Mouse (Mus musculus) layer of hippocampus, adult 2 months (tissue): ENCODE data around the gene Gm11639. TPM values are rescaled to one million over a fixed set of nuclear protein-coding genes. Genes with fewer than 3 reads are reported as not detected.

ENCODE experiments used
- DNase-seq, 2 experiments: peaks; one replicate each; pipeline ENCODE4 v3.0.0; 2022; ENCODE audit warnings: low spot score in 2 of 2
- H3K27ac ChIP-seq: fragments of 200-600 bp; 2 replicates; pipeline ENCODE4 v1.8.1; 2022
- H3K4me3 ChIP-seq: fragments of 200-600 bp; 2 replicates; pipeline ENCODE4 v1.8.1; 2022; ENCODE audit warnings: mild to moderate bottlenecking
- CTCF ChIP-seq: fragments of 200-600 bp; conservative IDR thresholded peaks from 2 replicates; pipeline ENCODE4 v1.8.1; 2022; ENCODE audit warnings: antibody characterized with exemption, mild to moderate bottlenecking, moderate library complexity
- long read RNA-seq, 2 experiments: library from polyadenylated mRNA; stranded (forward); transcript quantifications; one replicate each; pipeline ENCODE4 v2.0.0; 2021; ENCODE audit warnings: borderline mapping rate in 2 of 2
- total RNA-seq, 2 experiments: library from RNA; stranded (reverse); gene quantifications; 2 replicates each; pipeline ENCODE4 v1.2.3; 2021

Gene Gm11639
- under 1 TPM; 0.44 to 0.54 TPM for total RNA-seq
- long read RNA-seq, experiment 1, partial matches to known transcripts: 0 of 1 reads
- long read RNA-seq, experiment 1, other reads (novel, unspliced or antisense): 1 of 1 reads
- long read RNA-seq, experiment 2: 0 reads

DNA sequence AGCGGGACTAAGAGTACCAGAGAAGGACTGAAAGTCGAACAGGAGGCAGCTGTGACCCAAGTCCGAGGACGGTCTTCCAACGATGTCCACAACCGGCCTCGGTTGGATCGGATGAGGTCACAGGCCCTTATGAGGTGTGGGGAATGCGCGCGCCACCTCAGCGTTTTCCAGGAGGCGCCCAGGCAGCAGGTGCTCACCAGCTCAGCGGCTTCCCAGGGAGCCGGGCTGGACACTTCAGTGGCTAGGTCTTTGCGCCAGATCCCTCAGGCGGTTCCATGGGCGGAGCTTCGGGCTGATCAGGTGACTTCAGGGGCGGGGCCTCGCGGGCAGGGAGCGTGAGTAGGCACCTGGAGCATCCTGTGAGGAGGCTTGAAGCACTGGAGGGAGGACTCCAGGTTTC is at the start of gene Gm11639:
Gene Gm11639 (plus strand): TSS at position 160 of the 400 bp plus-strand sequence.
- no peak within 1 kb of the TSS for H3K27ac ChIP-seq
- no peak for TF ChIP-seq CTCF
- H3K4me3 ChIP-seq: no peak within 1 kb of the TSS
- DNase-seq: no peak

DNA sequence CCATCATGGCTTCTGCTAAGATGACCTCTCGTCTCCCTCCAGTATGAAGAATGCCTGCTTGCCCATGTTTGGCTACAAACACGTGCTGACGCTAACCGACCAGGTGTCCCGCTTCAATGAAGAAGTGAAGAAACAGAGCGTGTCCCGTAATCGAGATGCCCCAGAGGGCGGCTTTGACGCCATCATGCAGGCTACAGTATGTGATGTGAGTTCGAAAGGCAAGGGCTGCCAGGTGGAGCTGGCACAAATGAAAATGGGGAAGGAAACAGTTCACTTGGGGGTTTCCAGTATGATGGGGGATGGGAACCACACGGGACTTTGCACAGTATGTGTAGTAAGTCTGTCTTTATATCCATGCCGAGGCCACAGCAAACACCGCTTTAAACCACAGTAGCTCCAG is 48.5 kb upstream of the Gm11639 start:
- no peak overlapping the region for H3K4me3 ChIP-seq
- no peak for TF ChIP-seq CTCF
- no peak for DNase-seq
- no peak overlapping the region for H3K27ac ChIP-seq

DNA sequence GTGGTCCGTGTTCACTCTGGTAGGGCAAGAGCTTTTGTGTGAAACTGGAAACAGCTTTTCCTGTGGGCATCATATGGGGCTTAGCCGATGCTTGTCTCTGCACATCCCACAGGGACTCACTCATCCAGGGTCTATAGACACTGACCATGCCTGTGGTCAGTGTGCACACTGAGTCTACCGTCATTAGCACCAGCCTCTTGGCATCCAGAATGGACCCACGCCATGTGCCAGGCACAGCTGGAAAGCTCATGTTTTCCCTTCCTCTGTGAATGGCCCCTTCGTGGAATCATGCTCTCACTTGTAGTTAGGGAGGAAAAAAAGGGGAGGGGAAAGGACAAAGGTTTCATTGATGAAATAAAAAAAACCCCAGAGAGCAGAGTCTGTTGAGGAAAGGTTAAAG is 47.5 kb upstream of the Gm11639 start:
- no peak for DNase-seq
- TF ChIP-seq CTCF: no peak
- no peak overlapping the region for H3K4me3 ChIP-seq
- H3K27ac ChIP-seq: no peak overlapping the region

DNA sequence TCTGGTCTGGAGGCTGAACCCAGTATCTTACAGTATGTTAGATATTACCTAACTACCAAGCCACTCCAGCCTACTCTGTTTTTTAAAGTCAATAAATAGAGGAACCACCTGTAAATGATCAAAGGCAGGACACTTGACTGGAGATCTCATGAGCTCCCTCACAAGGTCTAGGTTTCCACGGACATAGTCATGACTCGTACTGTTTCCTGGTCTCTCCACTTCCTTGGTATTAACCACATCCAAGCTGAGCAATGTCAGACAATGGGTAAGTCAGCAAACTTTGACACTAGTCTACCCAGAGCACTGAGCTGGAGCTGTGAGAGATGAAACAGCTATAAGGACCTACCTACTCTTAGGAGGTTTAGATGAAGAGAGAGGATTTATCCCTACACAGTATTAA is 46.6 kb upstream of the Gm11639 start:
- DNase-seq: no peak
- TF ChIP-seq CTCF: no peak
- Histone ChIP-seq H3K4me3 (no peak overlapping the region), H3K27ac (no peak overlapping the region)

DNA sequence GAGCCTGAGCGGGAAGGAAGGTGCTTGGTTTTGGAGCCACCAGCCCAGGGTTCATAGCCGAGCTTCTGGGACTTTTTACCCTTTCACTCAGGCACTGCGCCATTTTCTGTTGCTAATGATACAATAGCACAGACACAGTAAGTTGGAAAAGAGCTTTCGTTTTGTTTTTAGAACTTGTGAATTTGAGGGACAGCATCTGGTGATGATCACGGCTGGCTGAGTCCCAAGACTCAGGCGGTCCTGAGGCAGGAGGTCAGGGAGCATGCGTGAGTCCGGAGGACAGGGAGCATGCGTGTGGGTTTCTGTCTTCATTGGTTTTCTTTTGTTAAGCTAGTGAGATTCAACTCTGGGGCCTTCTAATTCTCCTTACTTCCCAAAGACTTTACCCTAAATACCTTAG is 45.9 kb upstream of the Gm11639 start:
- TF ChIP-seq CTCF: no peak

DNA sequence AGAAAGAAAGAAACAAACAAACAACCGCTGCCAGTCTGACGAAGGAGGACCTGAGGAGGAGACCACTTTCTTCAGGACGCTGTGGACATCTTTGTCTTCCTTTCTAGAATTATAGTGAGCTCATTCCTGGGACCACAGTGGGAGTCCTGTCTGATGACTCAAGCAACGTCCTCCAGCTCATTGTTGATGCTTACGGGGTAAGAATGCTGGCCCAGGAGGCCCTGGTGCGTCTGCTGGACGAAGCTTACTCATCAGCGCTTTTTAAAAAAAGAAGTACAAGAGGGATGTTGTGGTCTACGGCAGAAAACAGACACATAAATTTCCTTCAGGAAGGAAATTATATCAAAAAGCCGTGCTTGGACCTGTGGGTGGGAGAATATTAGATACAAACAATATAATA is 44.6 kb upstream of the Gm11639 start:
- no peak overlapping the region for H3K4me3 ChIP-seq
- no peak for DNase-seq
- no peak for TF ChIP-seq CTCF
- H3K27ac ChIP-seq: no peak overlapping the region

More for the DNA sequence above, 45.9 kb upstream of the Gm11639 start:
- DNase-seq: no peak
- no peak overlapping the region for H3K4me3 ChIP-seq
- H3K27ac ChIP-seq: no peak overlapping the region

DNA sequence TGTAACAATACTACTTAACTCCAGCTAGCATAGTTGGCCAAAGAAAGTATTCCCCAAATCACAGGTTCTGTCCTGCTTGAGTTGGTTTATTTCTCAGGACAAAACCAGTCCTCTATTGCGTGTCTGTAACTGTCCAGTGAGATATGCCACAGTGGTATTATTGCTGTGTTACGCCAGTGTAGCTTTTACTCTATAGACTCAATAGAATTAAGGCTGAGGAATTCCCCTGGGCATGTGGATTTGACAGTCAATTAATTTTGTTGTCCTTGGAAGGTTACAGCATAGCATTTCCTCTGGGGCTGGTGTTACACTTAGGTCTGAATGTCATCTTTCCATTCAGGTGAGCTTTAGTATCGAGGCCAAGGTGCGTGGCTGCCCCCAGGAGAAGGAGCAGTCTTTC is 42.3 kb upstream of the Gm11639 start:
- no peak for DNase-seq
- H3K27ac ChIP-seq: no peak overlapping the region
- no peak for TF ChIP-seq CTCF
- no peak overlapping the region for H3K4me3 ChIP-seq

DNA sequence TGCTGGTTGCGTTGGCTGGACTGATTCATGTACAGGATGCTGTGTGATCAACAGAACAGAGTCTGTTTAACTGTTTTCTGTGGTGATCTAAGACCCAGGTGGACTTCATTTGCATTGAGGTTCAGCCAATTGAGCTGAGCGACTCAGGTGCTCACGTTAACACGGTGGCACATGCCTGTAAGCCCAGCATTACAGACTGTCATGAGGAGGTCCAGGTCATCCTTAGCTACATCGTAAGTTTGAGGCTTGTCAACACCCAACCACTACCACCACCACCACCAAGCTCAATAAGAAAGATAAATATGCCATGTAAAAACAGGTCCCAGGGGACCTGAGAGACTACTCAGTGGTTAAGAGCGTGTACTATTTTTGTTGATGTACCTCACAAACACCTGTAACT is 40.1 kb upstream of the Gm11639 start:
- TF ChIP-seq CTCF: no peak
- DNase-seq: no peak
- Histone ChIP-seq H3K4me3 (no peak overlapping the region), H3K27ac (no peak overlapping the region)

DNA sequence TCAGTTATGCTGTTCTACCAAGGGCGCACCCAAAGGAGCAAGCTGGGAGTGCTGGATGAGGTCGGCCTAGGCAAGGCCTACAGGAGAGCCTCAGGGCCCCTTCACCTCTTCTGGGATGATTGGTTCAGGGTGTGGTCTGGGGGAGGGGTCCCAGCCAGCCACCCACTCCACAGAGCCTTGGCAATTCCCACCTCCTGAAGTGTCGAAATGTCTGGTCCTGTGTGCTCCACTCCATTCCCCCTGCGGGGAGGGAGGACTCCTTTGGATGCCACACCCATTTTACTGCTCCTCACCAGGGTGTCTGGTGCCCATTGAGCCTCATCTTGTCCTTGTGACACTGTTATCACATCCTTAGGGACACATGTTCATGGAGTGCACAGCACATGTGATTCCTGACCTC is 39.3 kb upstream of the Gm11639 start:
- TF ChIP-seq CTCF: no peak
- H3K4me3 ChIP-seq: no peak overlapping the region
- no peak overlapping the region for H3K27ac ChIP-seq
- DNase-seq: no peak

DNA sequence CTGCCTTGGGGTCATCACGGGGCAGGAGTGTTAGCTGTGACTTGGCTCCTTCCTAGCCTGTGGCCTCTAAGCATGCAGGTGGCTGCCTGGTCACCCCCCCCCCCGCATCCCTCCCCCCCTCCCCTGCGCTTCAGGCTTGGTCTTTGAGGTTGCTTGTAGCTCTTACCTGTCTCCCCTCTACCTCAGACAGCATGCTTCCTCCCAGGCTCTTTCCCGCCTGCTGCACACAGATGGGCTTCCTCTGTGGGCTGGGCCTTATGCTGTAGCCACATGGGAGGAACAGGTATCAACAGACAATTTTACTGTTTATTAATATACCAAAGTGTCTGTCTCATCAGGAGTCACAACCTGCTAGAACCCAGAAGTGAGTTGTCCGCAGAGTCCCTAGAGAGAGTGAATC is 38.9 kb upstream of the Gm11639 start:
- TF ChIP-seq CTCF: no peak
- no peak for DNase-seq
- H3K27ac ChIP-seq: peak overlapping the region; percentile 39; the same call in 1 of the 2 replicates
- no peak overlapping the region for H3K4me3 ChIP-seq

DNA sequence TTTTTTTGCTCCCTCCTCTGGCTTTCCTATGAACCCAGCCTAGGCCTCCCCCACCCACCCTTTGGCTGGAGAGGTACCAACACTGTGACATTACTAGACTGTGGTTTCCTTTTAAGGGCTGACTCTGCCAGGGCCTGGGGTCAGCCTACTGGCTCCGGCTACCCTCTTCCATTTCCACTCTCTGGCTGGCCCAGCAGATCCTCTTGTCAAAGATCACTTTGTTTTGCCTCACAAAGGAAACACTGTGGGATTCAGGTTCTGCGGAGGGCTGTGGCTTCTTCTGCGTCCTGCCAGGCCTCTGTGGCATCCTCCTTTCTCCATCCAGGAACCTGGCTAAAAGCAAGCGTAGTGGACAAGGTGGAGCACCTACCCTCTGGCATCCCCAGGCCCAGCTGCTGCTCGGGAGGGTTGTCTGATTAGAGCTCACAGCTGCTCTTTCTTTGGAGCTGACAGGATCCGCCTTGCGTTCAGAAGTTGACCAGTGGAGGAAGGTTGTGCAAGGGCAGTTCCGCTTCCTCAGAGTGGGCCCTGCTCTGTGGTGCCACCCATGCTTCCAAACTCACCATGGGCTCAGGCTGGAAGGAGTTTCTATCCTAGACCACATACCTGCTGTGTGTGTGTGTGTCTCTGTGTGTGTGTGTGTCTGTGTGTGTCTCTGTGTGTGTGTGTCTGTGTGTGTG is 38.2 kb upstream of the Gm11639 start:
- DNase-seq: no peak
- Histone ChIP-seq H3K4me3 (no peak overlapping the region), H3K27ac (peak overlapping the region; percentile 39; the same call in 1 of the 2 replicates)
- TF ChIP-seq CTCF: no peak

DNA sequence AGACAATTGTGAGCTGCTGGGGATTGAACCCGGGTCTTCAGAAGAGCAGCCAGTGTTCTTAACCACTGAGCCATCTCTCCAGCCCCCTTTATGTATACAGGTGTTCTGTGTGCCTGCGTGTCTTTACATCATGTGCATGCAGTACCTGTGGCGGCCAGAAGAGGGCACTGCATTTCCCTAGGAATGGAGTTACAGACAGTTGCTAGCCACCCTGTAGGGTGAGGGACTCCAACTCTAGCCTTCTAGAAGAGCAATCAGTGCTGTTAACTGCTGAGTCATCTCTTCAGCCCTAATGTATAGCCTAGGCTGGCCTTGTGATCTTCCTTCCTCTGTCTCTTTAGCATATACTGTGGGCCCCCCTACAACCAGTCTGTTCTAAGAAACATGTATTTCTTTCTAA is 36.9 kb upstream of the Gm11639 start:
- Histone ChIP-seq H3K27ac (no peak overlapping the region), H3K4me3 (no peak overlapping the region)
- TF ChIP-seq CTCF: peak; percentile 75
- DNase-seq: peak in 1 of 2 experiments; percentile 20

DNA sequence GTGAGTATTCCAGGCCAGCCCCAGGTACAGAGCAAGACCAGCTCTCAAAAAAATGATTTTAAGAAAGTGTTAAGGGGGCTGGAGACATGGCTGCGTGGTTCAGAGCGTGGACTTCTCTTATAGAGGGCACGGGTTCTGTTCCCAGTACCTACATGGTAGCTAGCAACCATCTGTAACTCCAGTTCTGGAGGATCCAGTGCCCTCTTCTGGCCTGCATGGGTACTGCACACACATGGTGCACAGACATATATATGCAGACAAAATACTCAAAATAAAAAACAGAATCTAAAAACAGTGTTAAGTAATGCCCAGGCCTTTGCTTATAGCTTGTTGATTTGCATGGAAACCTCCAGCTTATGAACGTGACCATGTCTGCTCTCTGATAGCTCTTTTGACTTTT is 24.9 kb upstream of the Gm11639 start:
- TF ChIP-seq CTCF: peak; percentile 50
- no peak overlapping the region for H3K4me3 ChIP-seq
- DNase-seq: no peak
- H3K27ac ChIP-seq: no peak overlapping the region

DNA sequence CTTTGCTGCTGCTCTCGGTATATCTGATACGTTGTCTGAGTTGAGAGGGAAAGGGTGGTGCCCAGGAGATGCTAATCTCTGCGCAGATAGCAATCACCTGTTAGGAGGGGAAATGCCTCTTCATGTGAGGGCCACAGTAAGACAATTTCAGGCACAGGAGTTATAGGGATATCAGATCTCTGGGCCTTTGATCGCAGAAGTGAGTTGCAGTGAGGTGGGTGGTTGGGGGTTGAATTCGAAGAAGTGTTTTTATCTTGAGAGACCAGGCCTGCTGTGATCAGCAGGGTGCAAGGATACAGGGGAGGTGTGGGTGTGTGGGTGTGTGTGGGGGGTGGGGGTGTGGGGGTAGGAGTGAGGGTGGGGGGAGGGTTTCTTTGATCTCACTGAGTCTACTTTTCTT is 24.4 kb upstream of the Gm11639 start:
- Histone ChIP-seq H3K27ac (no peak overlapping the region), H3K4me3 (no peak overlapping the region)
- DNase-seq: no peak
- no peak for TF ChIP-seq CTCF
